Mouse (Mus musculus) brain, embryonic 18.5 days (tissue): ENCODE data around the gene Aven.

Experiments
- DNase-seq: peaks from one replicate; pipeline ENCODE4 v3.0.0-alpha.2; 2012; ENCODE audit warnings: low read depth, low spot score

The Aven gene

DNA sequence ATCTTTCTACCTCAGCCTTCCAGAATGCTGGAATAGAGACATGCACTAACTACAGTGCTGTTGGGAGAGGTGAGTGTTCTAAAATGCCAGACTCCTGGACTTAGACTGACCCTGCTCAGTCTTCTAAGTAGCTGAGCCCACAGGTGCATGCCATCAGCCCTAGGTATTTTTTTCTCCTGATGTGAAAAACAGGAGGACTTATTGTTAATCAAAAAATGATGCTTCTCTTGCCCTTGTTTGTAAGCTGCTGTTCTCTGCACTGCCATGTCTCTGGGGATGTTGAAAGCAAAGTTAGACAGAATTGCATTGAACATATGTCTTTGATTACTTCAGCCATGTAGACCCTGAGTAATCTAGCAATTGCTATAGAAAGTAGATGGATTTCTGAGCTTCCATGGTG, 64.7 kb downstream of the Aven start:
- DNase-seq = no peak

DNA sequence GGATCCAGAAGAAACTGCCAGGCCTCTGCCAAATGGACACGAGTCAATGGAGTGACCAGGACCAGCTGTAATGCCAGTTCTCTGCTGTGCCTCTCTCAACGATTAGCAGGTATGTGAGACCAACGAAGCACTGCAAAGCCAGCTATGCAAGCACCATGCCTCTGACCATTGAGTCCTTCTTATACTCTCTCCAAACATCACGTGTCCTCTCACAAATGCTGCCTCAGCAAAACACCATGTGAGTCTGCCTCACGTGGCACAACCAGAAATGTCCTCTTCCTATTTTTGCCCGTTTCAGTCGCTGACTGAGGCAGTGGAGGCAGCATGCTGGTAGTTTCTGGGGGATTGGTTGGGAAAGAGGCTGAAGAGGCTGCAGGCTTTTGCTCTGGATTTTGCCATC, 68.8 kb downstream of the Aven start:
- DNase-seq = no peak

DNA sequence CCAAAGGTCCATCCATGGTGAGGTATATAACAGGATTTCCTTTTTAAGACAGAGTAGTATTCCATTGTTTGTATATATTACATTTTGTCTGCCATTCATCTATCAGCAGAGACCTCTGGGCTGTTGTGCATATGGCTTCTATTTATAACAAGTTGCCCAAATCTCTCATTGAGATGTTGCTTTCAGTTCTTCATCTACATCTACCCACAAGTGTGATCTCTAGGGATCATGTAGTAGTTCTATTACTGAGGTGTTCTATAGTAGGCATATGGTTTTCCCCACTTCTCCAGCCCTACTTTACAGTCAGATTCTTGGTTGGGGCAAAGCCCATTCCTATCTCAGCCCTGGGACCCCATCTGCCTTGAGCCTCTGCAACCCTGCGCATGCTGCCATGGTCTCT, 72.3 kb downstream of the Aven start:
- DNase-seq = no peak

DNA sequence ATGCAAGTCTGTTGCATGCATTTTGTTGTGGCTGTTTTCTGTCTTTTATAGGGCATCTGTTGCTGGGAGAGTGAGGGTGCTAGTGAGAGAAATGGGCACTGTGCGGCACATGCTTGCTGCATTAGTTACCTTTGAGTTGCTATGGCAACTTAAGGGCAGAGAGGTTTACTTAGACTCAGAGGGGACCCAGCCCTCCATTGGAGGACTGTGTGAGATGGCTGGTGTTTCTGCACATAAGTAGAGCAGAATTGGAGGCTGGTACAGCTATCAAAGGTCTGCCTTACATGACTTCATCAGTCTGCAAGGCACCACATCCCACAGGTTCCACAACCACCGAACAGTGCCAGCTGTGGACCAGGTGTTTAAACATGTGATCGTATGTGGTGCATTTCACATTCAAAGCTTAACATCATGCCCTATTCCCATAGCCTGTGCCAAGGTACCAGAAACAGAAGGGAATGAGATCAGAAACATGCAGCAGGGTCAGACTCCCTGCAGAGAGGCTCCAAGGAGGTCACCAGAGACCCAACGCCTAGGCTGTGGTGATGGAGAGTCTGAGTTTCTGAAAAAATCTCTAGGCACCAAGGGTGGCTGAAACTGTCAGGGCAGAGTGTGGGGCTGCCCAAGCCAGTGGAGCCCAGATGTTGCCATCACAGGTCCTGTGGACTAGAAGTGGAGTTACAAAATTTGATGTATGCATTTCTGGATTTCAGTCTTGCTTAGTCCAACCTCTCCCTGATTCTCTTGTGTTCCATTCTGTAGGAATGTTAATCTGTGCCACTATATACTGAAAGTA, 73.7 kb downstream of the Aven start:
- no peak for DNase-seq

DNA sequence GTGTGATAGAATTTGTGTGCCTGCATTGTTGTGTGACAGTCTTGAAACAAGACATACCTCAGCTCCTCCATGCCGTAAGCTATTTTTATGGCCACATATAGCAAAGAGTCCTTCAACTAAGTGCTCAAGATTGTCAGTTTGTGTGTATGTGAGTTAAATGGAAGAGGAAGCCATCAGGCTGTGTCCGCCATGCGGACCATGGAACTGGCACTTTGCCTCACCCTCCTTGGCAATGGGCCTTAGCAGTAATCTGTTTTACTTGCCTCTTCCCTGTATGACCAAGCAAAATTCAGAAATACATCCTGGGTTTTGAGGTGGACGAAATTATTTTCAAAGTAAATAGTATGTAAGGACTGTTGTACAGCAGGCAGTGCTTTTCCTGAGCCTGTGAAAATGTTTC, 75.0 kb downstream of the Aven start:
- no peak for DNase-seq

DNA sequence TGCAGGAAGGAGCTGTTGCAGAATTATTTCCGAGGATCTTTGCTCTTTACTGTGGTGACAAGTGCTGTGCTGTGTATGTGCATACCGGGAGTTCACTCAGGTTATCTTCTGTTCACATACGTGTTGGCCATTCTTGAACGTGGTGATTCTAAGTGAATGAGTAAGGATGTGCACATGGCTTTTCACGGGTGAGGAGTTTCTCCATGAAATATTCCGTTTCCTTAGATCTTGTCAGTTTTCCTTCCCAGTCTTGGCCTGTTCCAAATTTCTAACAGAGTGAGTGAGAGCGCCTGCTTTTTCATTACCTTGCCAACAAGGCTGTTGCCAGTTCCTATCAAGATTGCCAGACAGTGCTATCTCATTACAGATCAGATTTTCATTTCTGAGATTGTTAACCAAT, 98.2 kb downstream of the Aven start:
- DNase-seq = no peak

DNA sequence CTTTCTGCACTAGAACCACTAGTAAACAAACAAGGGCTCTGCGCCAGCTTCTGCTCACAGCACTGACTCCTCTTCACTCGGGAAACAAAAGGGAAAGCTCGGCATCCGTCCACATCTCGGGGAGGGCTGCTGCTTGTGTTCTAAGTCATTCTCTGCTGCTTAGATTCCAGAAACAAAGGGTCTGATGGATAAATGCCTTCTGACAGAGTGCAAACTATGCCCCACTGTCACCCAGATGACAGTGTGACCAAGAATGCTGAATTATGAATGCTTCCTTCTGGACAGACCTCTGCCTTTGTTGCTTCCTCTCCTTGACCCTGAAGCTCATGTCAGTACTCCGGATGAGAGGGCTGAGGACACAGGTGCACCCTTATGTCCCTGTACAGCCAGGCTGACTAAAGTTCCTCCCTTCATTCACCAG, 98.7 kb downstream of the Aven start:
- peak; percentile 46 for DNase-seq

DNA sequence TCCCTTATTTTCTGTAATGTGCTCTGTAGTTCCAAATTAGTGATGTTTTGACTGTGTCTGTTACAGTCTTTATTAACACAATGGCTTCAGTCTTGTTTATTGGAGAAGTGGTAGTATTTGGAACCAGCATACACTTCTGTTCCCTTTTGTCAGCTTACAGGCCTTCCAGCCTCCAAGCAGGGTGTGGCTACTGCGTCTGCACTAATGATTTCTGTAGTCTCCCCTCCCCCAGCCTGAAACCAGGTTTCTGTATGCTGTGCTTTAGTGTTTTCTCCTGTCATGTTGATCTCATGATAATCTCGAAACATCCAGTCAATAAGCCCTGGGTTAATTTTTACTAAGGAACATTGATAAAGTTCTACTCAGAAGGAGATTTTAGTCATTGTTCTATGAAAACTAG, 100.6 kb downstream of the Aven start:
- no peak for DNase-seq

DNA sequence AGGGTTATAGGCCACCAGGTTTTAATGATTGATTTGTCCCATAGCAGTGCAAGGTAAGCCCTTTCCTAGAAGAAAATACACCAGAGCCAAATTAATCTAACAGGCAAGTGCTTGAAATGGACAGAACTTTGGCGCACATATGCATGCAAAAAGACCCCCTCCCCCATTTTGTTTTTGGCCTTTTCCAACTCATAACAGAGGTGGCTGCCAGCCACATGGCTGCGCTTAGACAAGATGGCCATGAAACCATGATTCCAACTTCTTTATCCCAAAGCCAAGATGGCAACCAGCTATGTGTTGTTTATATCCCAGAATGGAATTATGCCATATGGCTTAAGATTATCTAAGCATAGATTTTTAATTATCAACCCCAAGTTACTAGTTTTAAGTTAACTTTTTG, 101.0 kb downstream of the Aven start:
- no peak for DNase-seq

DNA sequence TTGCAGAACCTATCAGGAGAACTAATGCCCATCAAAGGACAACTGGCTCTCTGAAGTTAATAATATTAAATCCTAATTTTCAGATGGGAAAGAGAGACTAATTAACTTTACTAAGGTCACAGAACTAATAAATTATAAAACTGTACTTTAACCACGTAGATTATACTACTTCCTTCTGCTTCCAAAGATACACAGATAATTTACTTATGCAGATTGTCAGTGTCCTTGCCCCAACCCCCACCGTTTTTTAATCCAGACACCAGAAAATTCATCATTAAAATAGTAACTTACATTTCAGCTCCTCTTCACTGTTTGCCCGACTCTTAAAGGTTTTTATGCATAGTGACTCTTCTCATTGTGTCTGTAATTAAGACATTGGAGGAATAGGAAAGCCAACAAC, 103.0 kb downstream of the Aven start:
- no peak for DNase-seq

DNA sequence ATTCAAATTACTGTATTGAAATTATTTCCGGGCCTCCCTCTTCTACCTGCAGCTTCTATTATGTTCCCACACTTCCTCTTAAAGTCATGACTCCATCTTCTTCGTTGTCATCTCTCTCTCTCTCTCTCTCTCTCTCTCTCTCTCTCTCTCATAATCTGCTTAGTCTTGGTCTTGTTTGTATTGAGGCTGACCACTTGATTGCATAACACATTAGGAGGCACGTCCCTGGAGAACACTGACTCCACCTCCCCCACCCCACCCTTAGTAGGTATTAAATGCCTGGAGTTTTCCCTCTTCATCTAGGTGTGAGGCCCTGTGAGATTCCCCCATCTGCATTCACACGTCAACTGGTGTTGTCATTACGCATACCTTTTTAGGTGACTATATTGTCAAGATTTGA, 103.7 kb downstream of the Aven start:
- DNase-seq = no peak

DNA sequence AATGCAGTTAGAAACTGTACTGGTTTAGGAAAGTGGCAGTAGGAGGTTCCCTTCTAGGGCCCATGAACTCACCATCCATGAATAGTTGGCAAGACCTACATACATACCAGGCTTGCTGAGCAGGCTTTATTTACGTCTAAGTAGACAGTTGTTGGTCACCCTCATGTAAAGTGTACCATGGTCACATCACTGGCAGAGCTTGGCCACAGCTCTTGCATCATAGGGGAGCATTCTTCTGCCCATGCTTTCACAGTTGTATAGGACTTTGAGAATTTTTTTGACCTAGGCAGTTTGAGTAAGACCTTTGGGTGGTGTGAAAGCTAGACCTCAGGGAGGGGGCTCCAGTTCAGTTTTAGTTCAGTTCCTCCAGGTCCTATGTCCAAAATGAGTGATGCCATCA, 104.3 kb downstream of the Aven start:
- DNase-seq = no peak

DNA sequence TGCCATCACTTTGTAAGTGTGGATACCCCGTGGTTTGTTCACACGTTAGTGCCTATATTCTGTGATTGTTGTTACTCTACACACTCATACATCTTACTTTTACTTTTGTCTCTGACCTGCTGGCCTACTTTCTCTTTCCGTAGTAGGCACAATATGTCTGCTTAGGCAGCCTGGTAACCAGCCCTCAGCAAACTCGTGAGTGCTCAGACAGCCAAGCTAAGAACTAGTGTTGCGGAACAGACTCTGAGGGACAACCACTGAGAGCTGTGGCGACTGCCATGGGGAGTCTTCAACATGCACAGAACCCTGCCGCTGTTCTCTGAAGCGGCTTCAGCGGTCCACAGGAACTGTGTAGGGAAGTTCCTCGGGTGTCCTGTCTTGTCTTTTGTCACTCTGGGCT, 107.5 kb downstream of the Aven start:
- DNase-seq = no peak

DNA sequence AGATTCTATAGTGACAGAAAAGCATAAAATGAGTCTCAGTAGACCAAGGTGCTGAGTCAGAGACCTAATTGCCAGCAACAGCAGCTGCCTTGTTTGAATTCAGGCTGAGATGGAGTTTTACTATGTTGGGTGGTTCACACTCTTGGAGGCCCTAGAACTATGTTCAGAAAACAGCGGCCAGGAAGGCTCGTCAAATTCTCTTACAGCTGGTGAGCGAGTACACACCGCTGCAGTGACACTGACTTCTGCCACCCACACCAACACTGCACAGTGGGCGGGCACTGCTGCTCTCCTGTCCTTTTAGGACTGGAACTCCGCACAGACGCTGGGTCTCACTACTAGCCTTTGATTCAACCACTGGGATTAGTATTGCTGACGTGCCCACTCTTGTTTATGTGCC, 109.7 kb downstream of the Aven start:
- DNase-seq = no peak

DNA sequence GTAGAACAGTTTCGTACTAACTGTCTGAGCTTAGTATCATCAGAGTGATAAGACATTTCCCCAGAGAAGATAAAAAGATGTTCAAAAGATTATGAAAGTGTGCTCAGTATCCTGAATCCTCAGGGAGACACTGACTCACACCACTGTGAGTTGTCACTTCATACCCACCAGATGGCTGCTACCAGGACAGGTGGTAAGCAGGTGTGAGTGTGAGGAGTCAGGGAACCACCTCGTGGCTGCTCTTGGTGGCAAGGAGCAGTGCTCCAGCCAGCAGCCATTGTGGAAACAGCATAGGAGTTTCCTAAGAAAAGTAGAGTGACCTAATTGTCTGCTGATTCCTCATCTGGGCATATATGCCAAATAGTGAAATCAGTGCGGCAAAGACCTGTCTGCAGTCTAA, 113.8 kb downstream of the Aven start:
- DNase-seq = no peak

DNA sequence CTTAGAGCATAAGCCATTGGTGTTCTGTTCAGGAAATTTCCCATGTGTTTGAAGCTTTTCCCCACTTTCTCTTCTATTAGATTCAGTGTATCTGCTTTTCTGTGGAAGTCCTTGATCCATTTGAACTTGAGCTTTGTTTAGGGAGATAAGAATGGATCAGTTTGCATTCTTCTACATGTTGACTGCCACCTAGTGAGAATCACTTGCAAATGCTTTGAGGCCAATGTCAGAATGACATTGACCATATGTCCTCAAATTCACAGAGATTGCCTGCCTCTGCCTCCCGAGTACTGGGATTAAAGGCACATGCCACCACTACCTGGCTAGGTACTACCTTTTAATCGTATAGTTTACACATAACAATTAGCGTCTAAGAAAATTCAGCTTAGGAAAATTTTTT, 119.9 kb downstream of the Aven start:
- no peak for DNase-seq

DNA sequence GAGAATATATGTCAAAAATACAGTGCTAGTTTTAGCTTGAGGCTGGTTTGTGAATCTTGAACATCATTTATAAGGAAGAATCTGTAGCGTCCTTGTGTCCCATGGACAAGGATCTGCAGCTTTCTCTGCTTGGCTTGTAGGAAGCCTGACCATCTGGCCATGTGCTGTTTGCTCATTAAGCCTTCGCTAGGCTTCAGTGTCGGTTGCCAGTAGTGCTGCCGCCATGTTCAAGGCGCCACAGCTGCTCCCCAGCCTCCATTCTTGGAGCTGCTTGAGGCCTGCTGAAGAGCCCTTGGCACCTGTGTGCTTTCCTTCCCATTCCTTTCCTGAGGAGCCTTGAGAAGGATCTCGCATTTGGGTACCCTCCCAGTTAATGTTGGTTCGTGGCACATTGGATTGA, 121.6 kb downstream of the Aven start:
- no peak for DNase-seq

DNA sequence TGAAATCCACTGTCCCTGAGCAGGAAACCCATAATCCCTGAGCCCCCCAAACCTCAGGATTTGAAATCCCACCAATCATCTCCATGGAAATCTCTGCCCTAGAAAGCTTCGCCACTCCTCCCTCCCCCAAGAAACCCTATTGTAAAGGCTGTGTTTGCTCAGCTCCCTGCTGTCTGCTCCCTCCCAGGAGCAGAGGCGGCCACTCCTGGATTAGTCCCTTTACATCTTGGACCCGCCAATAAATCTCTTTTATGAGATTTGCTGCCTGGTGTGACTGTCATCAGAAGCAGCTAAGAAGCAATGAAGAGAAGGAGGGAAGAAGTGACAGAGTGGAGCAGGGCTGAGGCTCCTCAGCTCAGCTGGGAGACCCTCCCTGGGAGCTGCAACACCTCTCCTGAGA, 124.4 kb downstream of the Aven start:
- no peak for DNase-seq

DNA sequence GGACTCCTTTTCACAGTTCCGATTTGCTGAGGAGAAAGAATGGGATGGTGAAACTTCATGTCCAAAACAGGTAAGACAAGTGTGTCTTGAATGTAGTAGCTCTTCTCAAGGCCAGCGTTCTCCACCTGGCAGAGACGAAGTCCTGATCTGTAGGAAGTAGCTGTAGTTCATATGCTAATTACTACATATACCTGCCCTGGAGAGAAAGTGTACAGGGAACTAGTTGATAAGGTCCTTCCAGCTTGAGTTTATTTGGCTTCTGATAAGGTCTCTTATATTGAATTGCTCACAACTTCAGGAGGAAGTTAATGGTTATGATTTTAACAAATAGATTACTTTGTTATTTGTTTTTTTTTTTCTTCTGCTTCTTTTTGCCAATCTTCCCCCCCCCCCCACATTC, 132.4 kb downstream of the Aven start:
- DNase-seq = no peak

DNA sequence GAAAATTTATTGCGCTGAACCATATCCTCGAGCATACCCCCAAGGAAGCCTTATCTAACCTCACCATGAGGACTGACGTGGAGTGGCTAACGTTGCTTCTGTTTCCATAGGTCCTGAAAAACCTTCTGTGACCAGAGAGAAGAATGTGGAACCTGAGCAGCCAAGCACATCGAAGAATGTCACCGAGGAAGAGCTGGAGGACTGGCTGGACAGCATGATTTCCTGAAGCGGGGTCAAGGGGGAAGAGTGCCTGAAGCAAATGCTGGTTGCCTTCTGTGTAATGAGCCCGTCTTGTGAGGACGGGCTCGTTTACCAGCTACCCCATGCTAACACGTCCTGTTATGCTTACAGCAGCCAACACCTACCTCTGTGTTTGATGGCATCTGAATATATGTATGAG, 137.9 kb downstream of the Aven start:
- no peak for DNase-seq

DNA sequence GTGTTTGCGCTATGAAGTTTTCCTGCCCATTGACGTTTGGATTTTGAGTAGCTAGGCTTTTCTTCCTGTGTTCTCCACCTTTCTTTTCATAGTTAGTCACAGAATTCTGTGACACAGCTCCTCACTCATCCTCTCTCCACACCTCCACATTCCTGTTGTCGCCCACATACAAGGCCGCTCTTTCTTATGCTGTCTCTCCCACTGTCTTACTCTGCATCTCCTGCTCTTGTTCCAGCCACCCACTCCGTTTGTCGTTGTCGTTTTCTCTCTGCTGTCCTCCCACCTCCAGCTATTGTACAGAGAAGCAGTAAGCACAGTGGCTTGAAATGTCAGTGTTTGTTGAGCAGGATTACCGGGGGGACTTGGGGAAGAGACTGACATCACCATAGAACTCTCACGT, 139.8 kb downstream of the Aven start:
- DNase-seq = no peak

DNA sequence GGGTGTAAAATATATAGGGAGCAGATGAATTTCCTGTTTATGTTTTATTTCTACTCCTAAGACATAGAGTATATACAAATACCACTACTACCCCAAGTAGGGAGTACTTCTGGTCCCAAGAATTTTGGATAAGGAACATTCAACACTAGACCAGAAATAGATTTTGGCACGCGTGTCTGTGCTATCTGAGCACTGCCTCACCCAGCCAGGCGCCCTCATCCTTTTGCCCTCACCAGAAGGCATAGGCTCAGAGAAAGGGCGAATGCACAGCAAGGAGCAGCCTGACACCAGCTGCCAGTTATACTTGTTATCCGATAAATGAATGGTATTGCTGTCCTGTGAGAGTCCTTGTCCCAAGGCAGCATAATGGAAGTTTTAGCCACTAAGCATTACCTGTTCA, 144.4 kb downstream of the Aven start:
- DNase-seq = no peak

DNA sequence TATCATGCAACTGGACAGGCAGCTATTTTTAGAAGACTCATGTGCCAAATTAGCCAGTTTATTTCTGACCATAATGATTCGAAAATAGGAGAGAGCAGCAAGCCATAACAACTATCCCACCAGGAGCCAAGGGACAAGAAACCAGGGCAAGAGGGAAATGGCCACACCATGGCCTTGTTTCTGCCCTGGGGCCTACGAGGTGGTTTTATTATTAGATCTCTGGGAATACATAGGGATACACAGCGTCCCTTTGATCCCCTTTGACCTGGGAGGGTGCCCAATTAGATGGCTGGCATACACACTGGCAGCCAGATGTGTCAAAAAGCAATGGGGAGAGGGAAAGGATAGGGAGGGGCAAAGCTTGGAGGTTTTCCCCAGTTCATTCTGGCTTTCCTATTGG, 161.1 kb downstream of the Aven start:
- DNase-seq = no peak

DNA sequence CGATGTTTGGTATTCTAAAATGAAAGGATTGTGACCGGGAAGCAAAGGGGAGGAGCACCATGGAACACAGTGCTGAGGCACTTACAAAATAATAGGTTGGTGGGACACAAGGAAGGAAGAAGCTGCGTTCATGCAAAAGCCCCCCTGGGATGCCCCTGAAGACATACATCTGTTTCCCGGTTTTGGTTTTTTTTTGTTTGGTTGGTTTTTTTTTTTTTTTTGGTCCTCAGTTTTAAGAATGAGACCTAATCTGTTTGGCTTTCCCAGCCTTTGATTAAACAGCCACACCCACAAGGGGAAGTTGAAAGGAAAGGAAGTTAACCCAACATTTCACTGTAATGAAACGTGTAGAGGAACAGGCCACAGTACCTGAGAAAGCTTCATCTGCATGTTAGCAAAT, 163.4 kb downstream of the Aven start:
- DNase-seq = no peak
